Mouse (Mus musculus): ENCODE measurements at regions not wholly inside any gene's neighbourhood (a gene's known extent, or its start where the extent isn't known, plus 50 kb on each side); places are given as distances from the start of the nearest gene placed in this dataset.

GRCm38 (mm10) chr2:117811506-117811905, 300.2 kb upstream of the Thbs1 start:
- no peak for DNase-seq (ENCODE audit: low spot score in 2 of 2)

GRCm38 (mm10) chr2:117811931-117812330, 299.7 kb upstream of the Thbs1 start:
- no peak for DNase-seq (ENCODE audit: low spot score in 2 of 2)

GRCm38 (mm10) chr2:117819701-117820225, 291.9 kb upstream of the Thbs1 start:
- no peak for DNase-seq (ENCODE audit: low spot score in 2 of 2)

GRCm38 (mm10) chr2:117820708-117821107, 291.0 kb upstream of the Thbs1 start:
- no peak for DNase-seq (ENCODE audit: low spot score in 2 of 2)

- DNase-seq (ENCODE audit: low spot score in 2 of 2), result no peak
Measured at GRCm38 (mm10) chr2:117825088-117825487, 286.6 kb upstream of the Thbs1 start.

GRCm38 (mm10) chr2:117827278-117827677, 284.4 kb upstream of the Thbs1 start:
- DNase-seq (ENCODE audit: low spot score in 2 of 2), result no peak

GRCm38 (mm10) chr2:117838387-117838786, 273.3 kb upstream of the Thbs1 start:
- DNase-seq (ENCODE audit: low spot score in 2 of 2), result no peak

- DNase-seq (ENCODE audit: low spot score in 2 of 2), result no peak
Measured at GRCm38 (mm10) chr2:117840406-117840805, 271.3 kb upstream of the Thbs1 start.

GRCm38 (mm10) chr2:117842309-117842986, 269.2 kb upstream of the Thbs1 start:
- DNase-seq (ENCODE audit: low spot score in 2 of 2), result no peak

GRCm38 (mm10) chr2:117852442-117852841, 259.2 kb upstream of the Thbs1 start:
- no peak for DNase-seq (ENCODE audit: low spot score in 2 of 2)

- DNase-seq (ENCODE audit: low spot score in 2 of 2), result no peak
Measured at GRCm38 (mm10) chr2:117862301-117862700, 249.4 kb upstream of the Thbs1 start.

- no peak for DNase-seq (ENCODE audit: low spot score in 2 of 2)
Measured at GRCm38 (mm10) chr2:117865119-117865518, 246.6 kb upstream of the Thbs1 start.

GRCm38 (mm10) chr2:117866946-117867345, 244.7 kb upstream of the Thbs1 start:
- DNase-seq (ENCODE audit: low spot score in 2 of 2), result no peak

- DNase-seq (ENCODE audit: low spot score in 2 of 2), result no peak
Measured at GRCm38 (mm10) chr2:117867409-117867808, 244.3 kb upstream of the Thbs1 start.

GRCm38 (mm10) chr2:117868857-117869256, 242.8 kb upstream of the Thbs1 start:
- DNase-seq (ENCODE audit: low spot score in 2 of 2), result no peak

- DNase-seq (ENCODE audit: low spot score in 2 of 2), result no peak
Measured at GRCm38 (mm10) chr2:117871507-117872282, 240.0 kb upstream of the Thbs1 start.

GRCm38 (mm10) chr2:117877816-117878215, 233.9 kb upstream of the Thbs1 start:
- DNase-seq (ENCODE audit: low spot score in 2 of 2), result no peak

GRCm38 (mm10) chr2:117882136-117882535, 229.5 kb upstream of the Thbs1 start:
- no peak for DNase-seq (ENCODE audit: low spot score in 2 of 2)

GRCm38 (mm10) chr2:117882890-117883289, 228.8 kb upstream of the Thbs1 start:
- DNase-seq (ENCODE audit: low spot score in 2 of 2), result no peak

- DNase-seq (ENCODE audit: low spot score in 2 of 2), result no peak
Measured at GRCm38 (mm10) chr2:117886516-117886915, 225.2 kb upstream of the Thbs1 start.

GRCm38 (mm10) chr2:117901311-117901710, 210.4 kb upstream of the Thbs1 start:
- DNase-seq (ENCODE audit: low spot score in 2 of 2), result no peak

- DNase-seq (ENCODE audit: low spot score in 2 of 2), result no peak
Measured at GRCm38 (mm10) chr2:117902837-117903236, 208.8 kb upstream of the Thbs1 start.

Data from adrenal gland, postnatal 4 days (tissue).